Mouse (Mus musculus) right cerebral cortex, adult 2 months (tissue): ENCODE results near the gene Sdhd.

Experiments used
- DNase-seq, 2 experiments: peaks; one replicate each; pipeline ENCODE4 v3.0.0; 2021 to 2022; ENCODE audit warnings: low spot score in 2 of 2

Sdhd gene

DNA sequence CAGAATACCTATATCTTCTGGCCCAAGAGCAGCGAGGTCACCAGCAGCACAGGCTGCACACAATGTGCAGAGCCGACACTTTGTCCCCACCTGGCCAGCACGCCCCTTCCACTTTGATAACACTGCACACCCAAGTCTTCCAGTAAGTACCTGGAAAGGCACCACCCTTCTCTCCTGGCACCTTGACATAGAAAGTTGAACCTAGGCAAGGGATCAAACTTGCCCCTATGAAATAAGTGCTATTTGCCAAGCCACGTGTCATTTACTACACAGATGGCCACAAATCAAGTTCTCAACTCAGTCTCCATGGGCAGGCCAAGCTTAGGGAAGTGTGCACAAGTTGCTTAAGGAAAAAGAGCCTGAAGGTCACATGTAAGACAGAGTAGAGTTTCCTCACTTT lies 16.7 kb downstream of the Sdhd start:
- DNase-seq: no peak

GRCm38 (mm10) chr9:50585145-50585818 lies 18.3 kb downstream of the Sdhd start:
- DNase-seq: no peak

DNA sequence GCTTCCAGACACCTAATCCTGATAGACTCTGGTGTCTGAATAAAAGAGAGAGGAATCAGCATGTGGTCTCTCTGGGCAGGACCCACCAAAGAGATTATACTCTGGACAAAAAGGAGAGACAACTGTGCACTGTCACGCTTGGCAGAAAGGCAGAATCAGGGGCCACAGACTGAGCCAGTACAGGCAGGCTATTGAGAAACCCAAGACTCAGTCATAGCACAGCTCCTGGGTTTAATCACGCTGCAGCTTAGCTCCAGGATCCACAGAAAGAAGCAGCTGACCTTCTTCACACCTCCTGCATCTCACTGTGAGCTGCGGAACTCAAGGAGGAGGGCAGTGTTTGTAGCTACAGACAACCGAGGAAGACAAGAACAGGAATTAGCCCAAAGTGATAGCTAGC lies 23.2 kb downstream of the Sdhd start:
- no peak for DNase-seq

DNA sequence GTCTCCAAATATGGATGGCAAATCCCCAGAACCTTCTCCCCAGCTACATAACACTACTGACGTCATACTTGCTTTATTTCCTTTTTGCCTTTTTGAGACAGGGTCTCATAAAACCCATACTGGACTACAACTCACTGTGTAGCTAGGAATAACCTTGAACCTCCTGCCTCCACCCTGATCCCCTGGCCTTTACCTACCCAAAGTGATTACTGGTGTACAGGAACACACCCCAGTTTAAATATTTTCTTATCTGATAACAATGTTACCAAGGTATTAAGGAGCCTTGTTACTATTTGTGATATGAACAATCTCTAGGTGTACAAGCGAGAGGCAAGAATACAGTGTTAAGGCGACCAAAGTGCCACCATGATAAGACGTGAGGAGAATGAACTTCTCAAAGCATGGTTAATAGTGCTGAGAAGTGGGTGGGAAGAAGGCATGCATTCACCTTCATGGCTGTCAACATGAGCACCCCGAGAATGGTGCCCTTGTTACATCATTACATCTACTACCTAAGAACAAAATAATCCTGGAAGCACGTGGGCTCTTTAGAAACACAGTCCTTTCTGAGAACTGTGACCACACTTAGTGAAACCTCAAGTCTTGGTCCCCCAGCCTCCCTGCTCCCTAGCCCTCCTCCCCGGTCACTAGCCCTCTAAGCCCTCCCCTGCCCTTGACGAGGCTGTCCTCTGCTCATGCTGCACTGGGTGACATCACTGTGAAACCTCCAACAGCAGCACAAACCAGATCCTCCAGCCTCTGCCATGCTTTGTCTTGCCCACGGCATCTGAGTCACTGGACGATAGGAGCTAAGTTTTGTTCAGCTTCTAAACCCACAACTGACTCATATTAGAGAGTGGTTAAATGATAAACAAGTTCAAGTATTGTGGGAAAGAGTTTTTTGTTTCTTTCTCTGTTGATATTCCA lies 33.8 kb downstream of the Sdhd start:
- DNase-seq: no peak

GRCm38 (mm10) chr9:50567881-50568280 lies 35.7 kb downstream of the Sdhd start:
- DNase-seq: no peak

DNA sequence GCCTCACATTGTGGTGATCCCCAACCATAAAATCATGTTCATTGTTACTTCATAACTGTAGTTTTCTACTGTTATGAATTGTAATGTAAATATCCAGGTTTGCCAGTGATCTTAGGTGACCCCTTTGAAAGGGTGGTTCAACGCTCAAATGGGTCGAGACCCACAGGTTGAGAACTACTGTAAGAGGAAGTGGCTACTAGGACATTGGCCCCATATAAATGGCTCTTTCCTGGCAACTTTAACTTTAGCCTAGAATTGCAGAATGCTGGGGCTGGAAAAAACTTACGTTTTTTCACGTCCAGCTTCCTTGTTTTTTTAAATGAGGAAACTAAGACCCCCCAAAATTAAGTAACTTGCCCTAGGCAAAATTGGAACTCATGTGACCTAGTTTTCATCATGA lies 36.2 kb downstream of the Sdhd start:
- DNase-seq: no peak

DNA sequence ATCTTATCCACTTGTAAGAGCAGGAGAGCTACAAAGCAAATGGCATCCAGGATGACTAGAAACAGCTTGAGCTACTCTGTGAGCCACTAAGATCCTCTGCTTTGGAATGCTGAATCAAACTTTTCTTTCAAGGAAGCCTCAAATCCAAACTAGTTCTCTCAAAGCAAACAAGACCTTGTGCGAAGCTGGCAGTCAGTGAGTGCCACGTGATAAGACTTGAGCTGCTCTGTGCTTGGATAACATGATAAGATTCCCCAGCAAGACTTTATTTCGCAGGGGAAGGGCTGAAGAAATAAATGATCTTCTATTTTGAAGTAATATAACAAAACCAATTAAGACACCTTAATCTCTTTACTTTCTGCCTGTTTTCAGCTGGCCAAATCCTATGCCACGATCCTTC lies 37.7 kb downstream of the Sdhd start:
- DNase-seq: no peak

- no peak for DNase-seq
Observed at GRCm38 (mm10) chr9:50565173-50565572, 38.4 kb downstream of the Sdhd start.

GRCm38 (mm10) chr9:50561918-50562360 lies 41.7 kb downstream of the Sdhd start:
- DNase-seq: no peak

- no peak for DNase-seq
Observed at GRCm38 (mm10) chr9:50561145-50561917, 42.3 kb downstream of the Sdhd start, which contains the start of gene Tex12. Gene Tex12, minus strand, starts transcription at chr9:50561325.

DNA sequence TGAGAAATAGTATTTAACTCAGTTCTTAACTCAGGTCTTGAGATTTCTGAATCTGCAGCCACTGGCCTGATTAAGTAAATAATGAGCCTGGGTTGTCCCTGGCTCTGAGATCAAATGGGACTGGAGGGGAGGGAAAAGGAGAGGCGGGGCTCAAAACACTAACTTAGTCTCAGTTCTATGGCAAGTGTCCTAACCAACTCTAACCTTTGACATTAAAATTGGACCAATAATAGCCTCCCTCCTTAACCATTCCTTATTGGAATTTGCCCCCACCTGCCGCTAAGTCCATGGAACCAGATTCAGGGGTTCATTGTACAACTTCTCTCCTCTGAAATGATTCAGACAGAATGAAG lies 48.5 kb downstream of the Sdhd start, which contains the start of gene Bco2:
Gene Bco2 (minus strand): TSS at position 88 of the 353 bp plus-strand sequence.
- DNase-seq: no peak

DNA sequence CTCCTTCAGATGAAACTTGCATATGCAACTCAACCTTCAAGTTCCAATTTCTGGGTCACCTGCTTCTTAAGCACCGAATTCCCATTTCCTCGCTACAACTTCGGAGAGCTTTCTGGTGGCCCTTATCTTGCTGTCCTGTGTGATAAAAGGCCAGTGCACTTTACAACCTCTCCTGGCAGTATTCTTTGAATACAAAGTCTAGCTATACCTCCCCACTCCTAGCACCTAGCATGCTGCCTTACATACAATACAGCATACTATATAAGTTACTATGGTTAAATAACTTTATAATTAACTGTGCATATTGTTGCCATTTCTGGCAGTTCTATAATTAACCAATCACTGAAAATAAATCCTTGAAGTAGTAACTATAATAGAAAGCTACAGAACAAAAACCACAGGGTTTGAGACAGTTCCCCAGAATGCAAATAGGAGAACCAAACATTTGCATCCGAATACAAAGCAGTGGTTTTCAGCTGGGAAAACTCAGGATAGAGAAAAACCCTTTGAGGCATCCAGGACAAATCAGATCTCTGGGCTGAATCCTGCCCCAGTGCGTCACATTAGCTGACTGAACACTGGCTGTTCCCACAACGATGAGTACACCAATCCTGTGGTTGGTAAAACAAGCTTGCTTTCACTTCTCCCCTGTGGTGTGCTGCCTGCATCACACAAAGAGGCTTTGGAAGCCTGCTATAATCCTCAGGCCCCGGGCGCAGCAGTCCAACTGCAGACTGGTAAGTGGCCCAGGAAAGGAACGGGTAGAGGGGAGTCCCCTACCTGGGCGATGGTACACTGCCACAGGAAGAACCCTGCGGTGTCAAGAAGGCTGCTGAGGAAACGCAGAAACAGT lies 49.1 kb downstream of the Sdhd start, which contains the start of gene Il18:
Gene Il18 (plus strand): TSS at position 587 of the 853 bp plus-strand sequence.
- DNase-seq: peak; percentile 66 to 77

GRCm38 (mm10) chr9:50553547-50553946 lies 50.1 kb downstream of the Sdhd start:
- DNase-seq: no peak

DNA sequence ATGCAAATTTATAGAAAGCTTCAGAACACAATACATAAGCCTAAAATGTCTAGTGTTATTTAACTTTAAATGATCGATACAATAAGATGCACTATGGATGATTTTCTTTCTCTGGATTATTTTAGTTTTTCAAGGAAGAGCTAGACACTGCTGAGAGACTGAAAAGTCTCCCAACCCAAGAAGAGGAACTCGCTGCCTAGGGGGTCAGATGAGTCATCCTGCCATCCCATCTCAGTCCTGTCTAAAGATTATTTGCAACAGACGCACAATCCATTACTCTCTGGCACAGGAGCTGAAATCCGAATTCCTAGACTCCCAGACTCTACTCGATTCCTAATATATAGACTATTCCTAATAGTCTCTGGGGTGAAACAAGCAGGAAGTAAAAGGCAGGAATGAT lies 51.4 kb downstream of the Sdhd start:
- no peak for DNase-seq

GRCm38 (mm10) chr9:50548936-50549335 lies 54.7 kb downstream of the Sdhd start:
- no peak for DNase-seq

DNA sequence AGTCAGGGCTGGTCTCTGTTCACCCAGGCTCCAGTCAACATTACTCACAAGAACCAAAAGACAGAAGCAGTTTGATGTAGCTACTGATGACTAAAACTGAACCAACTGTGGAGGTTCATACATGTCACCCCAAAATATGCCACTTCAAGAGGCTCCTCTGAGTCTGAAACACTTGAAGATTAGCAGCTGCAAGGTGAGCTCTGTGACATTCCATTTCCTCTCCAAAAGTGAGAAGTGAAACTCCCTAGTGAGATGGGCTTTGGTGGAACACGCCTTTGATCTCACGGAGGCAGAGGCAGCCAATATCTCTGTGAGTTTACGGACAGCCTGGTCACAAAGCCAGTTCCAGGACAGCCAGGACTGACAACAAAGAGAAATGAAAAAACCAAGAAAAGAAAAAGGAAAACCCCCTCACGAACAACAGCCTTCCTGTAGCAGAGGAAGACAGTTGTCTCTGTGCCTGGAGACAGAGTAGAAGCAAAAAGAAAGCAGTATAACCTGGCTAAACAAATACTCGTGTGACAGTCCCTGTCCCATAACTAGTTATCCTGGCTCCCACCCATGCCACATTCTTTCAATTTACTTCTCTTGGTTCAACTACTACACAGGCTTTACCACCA lies 55.6 kb downstream of the Sdhd start:
- DNase-seq: no peak
